Mouse (Mus musculus) kidney, postnatal 0 days (tissue): ENCODE results near the gene Sestd1. TPM values are rescaled to one million over a fixed set of nuclear protein-coding genes. Genes with fewer than 3 reads are reported as not detected.
A peak's percentile ranks its signal among the peaks of the same experiment; 100 is the strongest.

Source experiments
- ATAC-seq: fragments of 200-750 bp; cut with Nextera tagmentation; replicated peaks from 2 replicates; pipeline ENCODE4 v1.8.0; 2017; ENCODE audit warnings: low read depth, moderate number of reproducible peaks, moderate TSS enrichment, moderate library complexity; ENCODE audit not compliant: low FRiP score
- DNase-seq: peaks from one replicate; pipeline ENCODE4 v3.0.0-alpha.2; 2016; ENCODE audit warnings: low spot score
- H3K27ac ChIP-seq: fragments of 300-500 bp; sonication (generic); 2 replicates; pipeline ENCODE4 v1.5.1; 2014; ENCODE audit warnings: mild to moderate bottlenecking
- H3K27me3 ChIP-seq: fragments of 300-500 bp; sonication (generic); 2 replicates; pipeline ENCODE4 v1.6.1; 2014; ENCODE audit warnings: low read length, mixed read lengths; ENCODE audit not compliant: insufficient read depth
- H3K36me3 ChIP-seq: fragments of 300-500 bp; sonication (generic); 2 replicates; pipeline ENCODE4 v1.6.1; 2014; ENCODE audit warnings: low read length, mixed read lengths; ENCODE audit not compliant: insufficient read depth
- H3K4me1 ChIP-seq: fragments of 300-500 bp; sonication (generic); replicated peaks from 2 replicates; pipeline ENCODE4 v1.6.1; 2014; ENCODE audit warnings: antibody characterized with exemption, low read length, mixed read lengths; ENCODE audit not compliant: insufficient read depth
- H3K4me2 ChIP-seq: fragments of 300-500 bp; sonication (generic); 2 replicates; pipeline ENCODE4 v1.6.1; 2014; ENCODE audit warnings: mild to moderate bottlenecking, low read length, moderate library complexity, mixed read lengths
- H3K4me3 ChIP-seq: fragments of 300-500 bp; sonication (generic); replicated peaks from 2 replicates; pipeline ENCODE4 v1.5.1; 2014; ENCODE audit warnings: low read depth, low read length
- H3K9ac ChIP-seq: fragments of 300-500 bp; sonication (generic); 2 replicates; pipeline ENCODE4 v1.6.1; 2014; ENCODE audit warnings: low read depth, low read length
- H3K9me3 ChIP-seq: fragments of 300-500 bp; sonication (generic); replicated peaks from 2 replicates; pipeline ENCODE4 v1.6.1; 2016; ENCODE audit warnings: low read length, inconsistent platforms, mixed read lengths
- CTCF ChIP-seq: IDR thresholded peaks from 2 replicates; pipeline ENCODE4 v1.5.1; 2016; ENCODE audit warnings: antibody characterized with exemption, low read depth, mild to moderate bottlenecking, moderate library complexity
- WGBS: fragments of 180-500 bp; shearing (Covaris S2); extraction: QIAGEN DNeasy Blood & Tissue Kit; methylation state at CpG from one replicate; pipeline ENCODE4 v1.1.7; 2014; 5-methylcytosine and 5-hydroxymethylcytosine counted together
- polyA plus RNA-seq: library from polyadenylated mRNA; unstranded; fragments of >200 nt; fragmentation: Nextera tagmentation; extraction: Ambion mirVana; gene quantifications from 2 replicates; pipeline ENCODE4 v1.2.1, GENCODE M21; 2015

The Sestd1 gene
- polyA plus RNA-seq, 1 experiment from 2014 or later: 36.8 TPM

DNA sequence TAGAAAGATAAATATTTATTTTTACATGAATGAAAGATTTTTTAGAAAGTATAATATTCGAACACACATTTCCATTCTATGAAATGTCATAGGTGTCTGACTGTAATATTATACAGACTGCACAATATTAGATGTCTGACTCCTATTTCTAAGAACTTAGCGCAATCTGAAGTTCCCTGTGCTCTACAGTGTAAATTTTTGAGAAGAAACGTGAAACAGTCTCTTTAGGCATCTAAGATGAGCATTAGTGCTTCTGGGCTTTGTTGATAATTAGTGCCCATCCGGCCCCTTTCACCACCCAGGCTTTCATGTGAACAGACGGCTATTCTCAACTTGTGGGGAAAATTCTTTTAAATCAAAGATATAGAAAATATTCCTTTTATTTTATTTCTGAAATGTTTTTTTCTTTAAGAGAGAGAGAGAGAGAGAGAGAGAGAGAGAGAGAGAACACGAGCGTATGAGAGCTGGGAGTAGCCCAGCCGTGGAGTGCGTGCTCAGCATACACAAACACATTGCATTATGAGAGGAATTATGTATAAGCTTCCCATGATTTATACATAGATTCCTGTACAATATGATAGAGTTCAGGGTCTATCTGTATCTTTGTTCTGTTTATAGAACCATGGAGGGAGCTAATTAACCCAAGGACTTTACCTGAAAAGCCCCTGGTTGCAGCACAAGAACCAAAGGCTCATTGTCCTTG, 21.4 kb upstream of the Sestd1 start:
- Histone ChIP-seq H3K4me2 (no peak overlapping the region), H3K9me3 (no peaks in the 10 kb centered on the region), H3K9ac (no peak overlapping the region), H3K4me1 (no peaks in the 10 kb centered on the region), H3K36me3 (no peaks in the 10 kb centered on the region), H3K27me3 (no peaks in the 10 kb centered on the region), H3K4me3 (no peak overlapping the region), H3K27ac (no peak overlapping the region)
- 65% methylated on average over 9 of the region's 9 CpGs for WGBS
- no peak for TF ChIP-seq CTCF
- DNase-seq (no peak), ATAC-seq (no peak)

DNA sequence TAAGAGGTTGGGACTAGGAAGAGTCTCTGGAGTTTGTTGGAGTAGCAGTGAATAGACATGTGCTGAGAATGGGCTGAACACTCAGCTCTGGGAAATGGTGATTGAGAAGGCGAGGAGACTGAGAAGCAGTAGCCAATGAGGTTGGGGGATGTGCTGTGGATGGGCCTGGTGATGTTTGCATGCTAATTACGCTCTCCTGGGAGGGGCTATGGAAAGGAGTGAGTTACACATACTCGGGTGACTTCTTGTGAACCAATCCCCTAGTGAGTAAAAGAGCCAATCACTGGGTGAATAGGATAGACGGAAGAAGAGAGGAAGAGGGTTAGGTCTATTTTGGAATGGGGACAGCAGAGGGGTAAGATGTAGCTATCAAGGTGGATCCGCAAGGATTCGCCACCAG, 9.3 kb upstream of the Sestd1 start:
- H3K27ac ChIP-seq: no peak overlapping the region
- no peak for TF ChIP-seq CTCF
- H3K36me3 ChIP-seq: no peaks in the 10 kb centered on the region
- ATAC-seq (no peak), DNase-seq (no peak)
- no peaks in the 10 kb centered on the region for H3K27me3 ChIP-seq
- no peaks in the 10 kb centered on the region for H3K4me1 ChIP-seq
- WGBS: 80% methylated on average over 6 of the region's 6 CpGs
- H3K9ac ChIP-seq: no peak overlapping the region
- no peaks in the 10 kb centered on the region for H3K9me3 ChIP-seq
- H3K4me2 ChIP-seq: no peak overlapping the region
- H3K4me3 ChIP-seq: no peak overlapping the region

DNA sequence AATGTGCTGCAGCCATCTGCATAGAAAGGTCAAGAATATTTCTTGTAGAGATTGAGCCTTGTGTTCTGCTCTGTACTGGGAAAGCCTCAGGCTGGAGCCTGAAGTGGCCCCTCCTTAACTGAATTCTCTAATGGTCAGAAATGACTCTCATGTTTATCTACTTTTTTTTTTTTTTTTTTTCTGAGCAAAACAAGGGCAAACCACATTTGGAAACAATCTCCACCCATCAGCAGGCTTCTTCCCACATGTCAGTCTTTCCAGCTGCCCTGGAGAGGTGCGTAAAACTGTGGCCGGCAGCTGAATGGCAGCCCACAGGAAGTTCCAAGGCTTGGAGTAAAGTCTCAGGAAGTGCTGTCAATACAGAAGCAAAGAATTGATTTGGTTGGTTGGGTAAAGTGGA, 6.4 kb upstream of the Sestd1 start:
- no peaks in the 10 kb centered on the region for H3K4me1 ChIP-seq
- H3K27ac ChIP-seq: no peak overlapping the region
- no peaks in the 10 kb centered on the region for H3K27me3 ChIP-seq
- H3K9me3 ChIP-seq: no peaks in the 10 kb centered on the region
- no peaks in the 10 kb centered on the region for H3K36me3 ChIP-seq
- H3K4me3 ChIP-seq: no peak overlapping the region
- no peak overlapping the region for H3K4me2 ChIP-seq
- 56% methylated on average over 2 of the region's 2 CpGs for WGBS
- ATAC-seq (no peak), DNase-seq (no peak)
- H3K9ac ChIP-seq: no peak overlapping the region
- no peak for TF ChIP-seq CTCF

DNA sequence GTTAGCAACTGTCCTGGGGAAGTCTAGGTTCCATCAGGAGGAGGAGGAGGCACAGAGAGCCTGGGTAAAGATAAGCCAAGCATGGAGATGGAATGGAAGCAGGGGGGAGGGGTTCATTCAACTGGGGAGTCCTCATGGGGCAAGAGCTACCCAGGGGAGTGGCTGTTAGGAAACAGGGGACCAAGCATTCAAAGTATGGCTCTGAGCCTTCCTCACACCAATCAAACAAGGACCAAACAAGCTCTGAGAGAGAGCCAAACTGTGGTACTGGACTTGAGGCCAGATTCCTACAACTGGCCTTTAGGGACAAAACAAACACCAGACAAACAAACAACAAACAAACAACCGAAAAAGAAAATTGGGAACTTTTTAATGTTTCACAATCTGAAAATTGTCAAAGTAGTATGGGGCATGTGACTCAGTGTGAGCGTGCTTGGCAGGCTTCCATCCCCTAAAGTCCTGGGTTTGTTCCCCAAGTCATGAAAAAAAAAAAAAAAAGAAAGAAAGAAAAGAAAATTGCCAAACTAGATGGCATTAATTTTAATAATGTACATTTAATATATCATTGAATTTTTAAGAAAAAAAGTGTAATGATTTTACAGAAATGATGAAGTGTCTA, 4.0 kb upstream of the Sestd1 start:
- ATAC-seq: no peak

DNA sequence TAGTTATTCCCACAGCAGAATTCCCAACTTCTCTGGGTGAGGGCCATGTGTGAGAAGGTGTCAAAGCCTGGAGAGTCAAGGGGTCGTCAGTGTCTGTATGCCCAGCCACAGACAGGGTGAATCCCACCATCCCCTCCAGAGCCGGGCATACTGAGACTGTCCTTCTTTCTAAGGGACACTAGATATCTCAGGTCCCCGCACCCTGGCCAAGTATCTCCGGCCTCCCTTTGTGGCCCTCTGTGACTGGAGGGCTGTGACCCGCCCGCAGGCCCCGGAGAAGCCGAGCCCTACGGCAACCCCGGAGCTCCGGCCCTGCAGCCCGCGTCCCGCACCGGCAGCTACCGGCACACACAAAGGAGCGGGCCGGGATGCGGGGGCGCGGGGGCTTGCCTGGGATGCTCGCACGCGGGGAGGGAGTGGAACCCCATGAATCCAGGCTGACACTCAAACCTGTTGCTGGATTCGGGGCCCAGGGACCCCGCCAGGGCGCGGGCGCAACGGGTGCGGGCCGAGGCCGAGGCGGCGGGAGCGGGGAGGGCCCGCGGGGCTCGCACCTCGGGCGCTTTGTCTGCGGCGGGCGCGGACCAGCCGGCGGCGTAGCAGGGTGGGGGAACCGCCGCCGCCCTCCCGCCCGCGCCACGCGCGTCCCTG, 406 bp downstream of the Sestd1 start:
- no peaks in the 10 kb centered on the region for H3K27me3 ChIP-seq
- WGBS: 2% methylated on average over 38 of the region's 57 CpGs
- no peak for DNase-seq

More for the DNA sequence above, 4.0 kb upstream of the Sestd1 start:
- no peaks in the 10 kb centered on the region for H3K4me1 ChIP-seq
- H3K27me3 ChIP-seq: no peaks in the 10 kb centered on the region
- no peak for DNase-seq
- H3K9me3 ChIP-seq: no peaks in the 10 kb centered on the region
- H3K36me3 ChIP-seq: no peaks in the 10 kb centered on the region
- H3K27ac ChIP-seq: no peak overlapping the region
- no peak overlapping the region for H3K4me3 ChIP-seq
- H3K4me2 ChIP-seq: no peak overlapping the region
- TF ChIP-seq CTCF: no peak
- no peak overlapping the region for H3K9ac ChIP-seq
- 71% methylated on average over 2 of the region's 2 CpGs for WGBS

GRCm38 (mm10) chr2:77277272-77277671, 3.1 kb downstream of the Sestd1 start:
- no peak overlapping the region for H3K9ac ChIP-seq
- no peaks in the 10 kb centered on the region for H3K27me3 ChIP-seq
- ATAC-seq (no peak), DNase-seq (peak; percentile 43)
- no peaks in the 10 kb centered on the region for H3K9me3 ChIP-seq
- no peak overlapping the region for H3K4me3 ChIP-seq
- WGBS: 36% methylated on average over 4 of the region's 4 CpGs
- H3K4me2 ChIP-seq: peak overlapping the region; percentile 28
- H3K4me1 ChIP-seq: peaks cover 8% of the 10 kb centered on the region; the same call in 1 of the 2 replicates
- H3K27ac ChIP-seq: peak overlapping the region; percentile 38
- no peak for TF ChIP-seq CTCF
- no peaks in the 10 kb centered on the region for H3K36me3 ChIP-seq

More for the DNA sequence above, 406 bp downstream of the Sestd1 start:
- no peak for TF ChIP-seq CTCF
- peak overlapping the region; percentile 93 for H3K27ac ChIP-seq
- ATAC-seq: peak; percentile 14; the same call in 1 of the 2 replicates
- H3K4me3 ChIP-seq: peak overlapping the region; percentile 94
- H3K4me1 ChIP-seq: no peaks in the 10 kb centered on the region
- H3K9me3 ChIP-seq: no peaks in the 10 kb centered on the region
- H3K36me3 ChIP-seq: no peaks in the 10 kb centered on the region
- peak overlapping the region; percentile 95 for H3K9ac ChIP-seq
- peak overlapping the region; percentile 88 for H3K4me2 ChIP-seq
